Mouse (Mus musculus) myocyte (in vitro differentiated cells): ENCODE measurements around the gene Mfge8.

Experiments
- CEBPB ChIP-seq: IDR thresholded peaks from 2 replicates; pipeline ENCODE4 v1.6.1; 2011; ENCODE audit warnings: mild to moderate bottlenecking, moderate library complexity; ENCODE audit not compliant: poor library complexity, insufficient read depth, severe bottlenecking
- E2F4 ChIP-seq: IDR thresholded peaks from one replicate; pipeline ENCODE4 v1.6.1; 2011; ENCODE audit warnings: mild to moderate bottlenecking, control low read depth, moderate library complexity; ENCODE audit not compliant: insufficient read depth
- MAX ChIP-seq: IDR thresholded peaks from one replicate; pipeline ENCODE4 v1.6.1; 2011; ENCODE audit warnings: low read depth, mild to moderate bottlenecking, control low read depth
- MYOG ChIP-seq, 3 experiments: IDR thresholded peaks; one replicate each; pipeline ENCODE4 v1.6.1; 2011; ENCODE audit warnings: control low read depth in 2 of 3, low read depth in 2 of 3, mild to moderate bottlenecking in 2 of 3; ENCODE audit not compliant: insufficient read length in 2 of 3, control insufficient read depth in 1 of 3, insufficient read depth in 1 of 3
- POLR2A ChIP-seq: IDR thresholded peaks from one replicate; pipeline ENCODE4 v1.6.1; 2011; ENCODE audit warnings: low read depth, mild to moderate bottlenecking, control low read depth, moderate library complexity; ENCODE audit not compliant: insufficient read length
- TCF3 ChIP-seq: IDR thresholded peaks from one replicate; pipeline ENCODE4 v1.6.1; 2011; ENCODE audit warnings: low read depth, control low read depth; ENCODE audit not compliant: insufficient read length
- USF1 ChIP-seq: IDR thresholded peaks from one replicate; pipeline ENCODE4 v1.6.1; 2011; ENCODE audit warnings: low read depth, mild to moderate bottlenecking, control low read depth, moderate library complexity

DNA sequence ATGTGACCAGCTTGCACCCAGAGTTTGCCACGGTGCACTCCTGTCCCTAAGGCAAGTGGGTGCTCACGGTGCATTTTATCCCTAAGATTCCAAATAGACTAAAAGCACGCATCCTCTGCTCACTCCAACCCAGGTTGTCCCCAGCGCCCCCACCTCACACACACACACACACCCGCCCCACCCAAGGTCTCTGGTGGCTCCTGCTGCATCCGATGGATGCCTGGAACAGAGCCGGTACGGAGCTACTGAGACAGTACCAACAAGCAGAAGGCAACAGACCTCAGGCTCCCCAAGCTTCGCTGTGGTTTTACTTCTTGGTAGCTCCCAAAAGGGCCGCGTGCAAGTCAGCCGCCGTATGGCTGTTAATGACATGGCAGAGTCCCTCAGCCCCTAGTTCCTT, 18.5 kb downstream of the Mfge8 start:
- TF ChIP-seq MAX (no peak), POLR2A (no peak), MYOG (IDR thresholded peaks at IDR 0.05; ENCODE audit: control insufficient read depth in 1 of 3, insufficient read depth in 1 of 3, insufficient read length in 2 of 3, low read depth in 2 of 3) (no peak), E2F4 (no peak), CEBPB (no peak), TCF3 (no peak), USF1 (no peak)
